Mouse (Mus musculus) B cell, adult 2 months (primary cell): ENCODE measurements around the gene Ybx3.
A peak's percentile ranks its signal among the peaks of the same experiment; 100 is the strongest.

ENCODE experiments used
- DNase-seq, 2 experiments: peaks; one replicate each; pipeline ENCODE4 v3.0.0; 2022

Gene Ybx3

DNA sequence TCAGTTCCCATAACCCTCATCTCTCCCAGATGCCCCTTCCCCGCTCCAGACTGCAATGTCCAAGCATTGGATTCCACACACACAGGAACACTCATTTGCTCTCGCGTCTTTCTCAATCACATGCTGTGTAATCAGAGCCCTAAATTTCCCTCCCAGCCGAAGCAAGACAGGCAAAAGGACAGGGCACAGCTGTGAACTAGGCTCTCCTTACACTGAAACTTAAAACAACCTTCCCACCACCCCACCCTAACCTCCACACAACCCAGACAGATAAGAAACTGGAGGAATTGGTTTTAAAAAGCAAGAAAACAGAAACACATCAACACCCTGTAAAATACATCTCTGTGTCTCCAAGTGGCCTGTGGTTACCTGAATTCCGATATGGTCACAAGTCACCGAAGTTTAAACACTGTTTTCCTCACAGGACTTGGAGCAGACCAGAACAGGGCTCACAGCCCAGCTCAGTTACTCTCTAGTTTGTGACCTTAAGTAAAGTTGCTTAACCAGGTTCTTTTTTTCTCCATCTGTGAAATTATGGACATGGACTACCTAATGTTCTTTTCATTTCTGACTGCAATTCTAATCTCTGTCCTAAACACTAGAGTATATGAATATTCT lies 4.5 kb downstream of the Ybx3 start:
- no peak for DNase-seq

DNA sequence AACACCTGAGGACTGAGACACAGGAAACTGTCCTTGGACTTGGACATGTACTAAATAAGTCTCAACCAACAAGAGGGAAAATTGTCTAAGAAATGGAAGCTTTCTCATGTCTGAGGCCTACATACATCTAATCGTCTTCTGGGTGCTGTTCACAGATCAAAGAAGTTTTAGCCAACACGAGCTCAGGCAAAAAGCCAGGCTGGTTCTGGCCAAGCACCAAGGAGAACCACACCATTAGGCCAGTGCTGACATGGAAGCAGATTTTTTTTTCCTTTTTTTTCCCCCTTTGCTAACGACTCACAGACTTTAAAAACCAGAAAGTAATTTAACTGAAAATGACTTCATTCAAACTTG lies 5.3 kb downstream of the Ybx3 start:
- no peak for DNase-seq

DNA sequence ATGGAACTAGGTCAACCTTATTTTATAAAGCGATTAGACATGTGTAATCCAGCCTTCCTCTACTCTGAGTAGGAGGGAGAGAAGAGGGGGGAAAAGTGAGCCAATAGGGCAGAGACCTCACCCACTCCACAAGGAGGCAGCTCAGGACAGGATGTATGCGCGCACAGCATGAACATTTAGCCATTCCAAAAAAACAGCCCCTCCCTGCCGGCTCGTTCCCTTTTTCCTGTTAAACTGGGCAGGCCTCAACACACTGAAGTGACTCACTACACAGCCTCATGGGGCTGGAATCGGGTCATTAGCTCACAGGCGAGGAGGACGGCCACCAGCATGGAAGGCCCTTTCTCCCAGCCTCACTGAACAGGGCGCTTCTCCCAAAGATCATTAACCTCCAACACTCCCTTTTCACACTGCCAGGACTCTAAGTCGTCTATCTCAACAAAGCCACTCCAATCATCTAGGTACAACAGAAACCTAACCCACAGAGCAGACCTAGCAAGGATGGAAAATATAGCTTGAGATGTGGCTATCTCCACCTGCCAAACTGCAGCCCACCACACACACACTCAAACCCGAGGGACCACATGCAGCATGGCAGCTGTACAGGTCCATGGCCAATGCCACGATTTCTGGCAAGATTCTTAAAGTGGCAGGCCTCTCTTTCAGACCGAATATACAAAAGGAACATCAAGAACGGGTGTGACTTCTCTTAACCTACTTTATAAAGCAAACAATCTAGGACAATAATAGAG lies 5.9 kb downstream of the Ybx3 start:
- DNase-seq: no peak

DNA sequence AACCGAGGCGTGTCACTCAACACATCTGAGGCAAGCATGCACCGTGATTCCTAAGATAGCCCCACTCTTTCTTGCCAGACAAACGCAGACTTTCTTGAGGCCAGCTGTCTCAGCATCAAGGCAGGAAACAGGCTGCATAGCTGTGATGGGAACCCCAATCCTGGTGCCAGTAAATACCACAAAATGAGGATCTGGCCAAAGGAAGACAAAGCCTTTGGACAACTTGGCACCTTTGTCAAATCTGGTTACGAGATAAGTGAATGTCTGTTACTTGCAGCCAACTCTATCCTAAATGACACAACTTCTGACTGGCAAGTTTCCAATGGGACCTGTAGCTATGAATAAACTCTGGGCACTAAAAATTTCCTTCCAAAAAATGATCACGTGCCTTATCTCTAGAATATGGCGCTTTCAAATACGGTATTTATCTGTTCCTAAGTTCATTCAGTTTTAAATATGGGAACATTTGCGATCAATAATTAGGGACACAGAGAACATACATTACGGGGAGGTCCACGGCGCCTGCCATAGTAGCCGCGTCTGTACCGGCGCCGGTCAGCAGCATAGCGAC lies 9.3 kb downstream of the Ybx3 start:
- no peak for DNase-seq

GRCm38 (mm10) chr6:131377378-131377777 lies 10.9 kb downstream of the Ybx3 start:
- DNase-seq: no peak

DNA sequence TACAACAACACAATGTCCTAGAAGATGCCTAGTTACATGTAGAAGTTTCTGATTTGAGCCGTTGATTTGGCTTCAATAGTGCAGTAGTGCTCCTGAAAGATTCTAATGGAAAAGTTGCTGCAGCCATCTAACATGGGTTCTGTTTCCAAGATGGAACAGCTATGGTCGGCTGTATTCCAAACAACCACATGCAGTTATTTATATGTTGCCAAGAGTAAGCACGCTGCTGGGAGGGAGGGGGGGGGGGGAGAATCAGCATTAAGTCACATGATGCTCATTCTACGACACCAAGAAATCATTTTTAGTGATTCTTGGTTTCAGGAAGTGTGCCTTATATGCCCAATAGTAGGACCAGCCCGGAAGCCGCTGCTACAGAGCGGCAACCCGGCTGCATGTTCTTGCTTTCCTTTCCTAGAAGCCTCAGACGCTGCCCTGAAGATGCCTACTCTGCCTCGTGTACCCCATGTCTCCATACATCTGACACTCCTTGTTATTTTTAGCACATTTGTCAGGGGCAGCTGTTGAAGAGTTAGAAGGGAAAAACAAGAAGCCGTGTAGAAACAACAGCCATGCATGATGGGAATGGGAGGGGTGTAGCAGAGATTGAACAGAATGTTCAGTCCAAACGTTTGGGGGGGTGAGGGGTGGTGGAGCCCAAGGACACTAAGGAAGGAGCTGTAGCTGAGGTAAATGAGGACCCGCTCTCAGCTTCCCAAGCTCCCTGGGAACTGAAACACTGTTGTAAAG lies 13.5 kb downstream of the Ybx3 start:
- DNase-seq: no peak

- DNase-seq: no peak
These were observed 15.1 kb downstream of the Ybx3 start for GRCm38 (mm10) chr6:131373160-131373559.

DNA sequence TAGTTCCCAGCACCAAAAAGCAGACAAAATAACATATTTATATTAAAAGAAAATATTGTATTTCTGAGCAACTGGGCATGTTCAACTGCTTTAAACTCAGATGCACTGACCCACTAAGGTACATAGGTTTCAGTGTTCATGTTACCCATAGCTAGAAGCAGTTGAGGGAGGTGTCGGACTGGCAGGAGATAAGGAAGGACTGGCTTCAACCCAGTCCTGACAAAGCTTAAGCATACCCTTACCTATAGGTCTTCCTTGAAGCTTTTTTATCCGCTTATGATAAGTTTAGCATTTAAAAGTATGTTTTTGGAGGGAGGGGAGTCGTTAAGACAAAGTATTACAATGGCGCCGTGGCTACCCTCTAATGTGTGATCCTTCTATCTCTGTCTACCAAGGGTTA lies 17.5 kb downstream of the Ybx3 start:
- DNase-seq: no peak

DNA sequence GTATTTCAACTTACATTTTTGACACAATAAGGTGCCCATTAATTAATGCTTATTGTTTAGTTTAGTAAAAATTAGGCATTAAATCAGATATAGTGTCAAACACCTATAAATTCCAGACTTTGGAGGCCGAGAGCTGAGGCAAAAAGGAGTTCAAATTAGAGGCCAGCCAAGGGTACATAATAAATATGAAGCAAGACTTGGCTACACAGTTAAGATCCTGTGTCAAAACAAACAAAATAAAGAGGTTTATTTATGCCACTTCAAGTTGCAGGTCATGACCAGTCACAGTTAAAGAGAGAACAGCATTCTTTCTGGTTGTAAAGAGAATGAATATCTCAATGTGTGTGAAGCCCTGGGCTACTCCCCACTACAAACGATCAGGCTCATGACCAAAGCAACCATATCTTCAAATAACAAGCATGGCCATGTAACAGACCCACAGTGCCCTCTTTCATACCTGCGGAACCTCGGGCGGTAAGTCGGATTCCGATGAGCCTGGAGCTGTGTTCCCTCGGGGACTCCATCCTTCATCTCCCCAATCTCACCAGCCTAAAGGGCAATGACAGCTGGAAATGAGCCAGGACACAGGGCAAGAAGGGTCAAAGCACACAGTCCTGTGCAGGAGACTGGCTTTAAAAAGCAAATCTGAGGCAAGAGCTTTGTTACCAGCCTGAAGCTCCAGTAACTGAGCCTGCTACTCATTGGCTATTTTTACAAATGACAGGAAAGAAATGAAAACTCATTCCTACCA lies 18.2 kb downstream of the Ybx3 start:
- no peak for DNase-seq

GRCm38 (mm10) chr6:131367101-131367500 lies 21.2 kb downstream of the Ybx3 start:
- peak in 1 of 2 experiments; percentile 12 for DNase-seq

GRCm38 (mm10) chr6:131364353-131364752 lies 23.9 kb downstream of the Ybx3 start:
- no peak for DNase-seq

DNA sequence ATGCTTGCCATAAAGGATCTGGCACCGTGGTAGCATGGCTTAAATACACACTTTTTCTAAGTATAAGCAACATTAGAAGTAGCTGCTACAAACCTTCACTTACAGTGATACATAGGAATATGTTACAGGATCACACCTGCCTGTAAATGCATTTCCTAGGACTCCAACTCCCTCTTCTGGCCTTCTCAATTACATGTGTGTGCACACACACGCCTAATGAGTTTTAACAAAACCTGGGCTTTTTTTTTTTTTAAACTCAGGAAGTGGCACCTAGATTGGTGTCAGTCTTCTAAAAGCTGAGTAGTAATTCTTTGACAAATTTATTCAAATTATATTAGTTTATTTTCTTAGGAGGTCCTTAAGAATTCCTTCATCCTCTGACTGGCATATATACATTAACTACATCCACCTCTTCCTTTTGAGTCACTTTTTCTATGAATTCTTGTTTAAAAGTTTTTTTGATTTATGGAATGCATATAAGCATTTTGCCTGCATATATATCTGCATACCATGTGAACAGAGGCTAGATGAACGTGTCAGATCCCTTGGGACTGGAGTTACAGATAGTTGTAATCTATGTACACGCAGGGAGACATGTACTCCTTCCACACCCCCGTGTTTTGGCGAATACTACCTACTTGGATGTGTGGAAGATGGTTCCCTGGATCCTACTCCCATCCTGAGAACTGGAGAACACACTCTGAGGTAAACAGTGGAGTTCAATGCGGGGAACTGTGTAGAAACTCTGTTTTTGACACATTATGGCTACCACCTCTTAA lies 25.1 kb downstream of the Ybx3 start:
- no peak for DNase-seq

DNA sequence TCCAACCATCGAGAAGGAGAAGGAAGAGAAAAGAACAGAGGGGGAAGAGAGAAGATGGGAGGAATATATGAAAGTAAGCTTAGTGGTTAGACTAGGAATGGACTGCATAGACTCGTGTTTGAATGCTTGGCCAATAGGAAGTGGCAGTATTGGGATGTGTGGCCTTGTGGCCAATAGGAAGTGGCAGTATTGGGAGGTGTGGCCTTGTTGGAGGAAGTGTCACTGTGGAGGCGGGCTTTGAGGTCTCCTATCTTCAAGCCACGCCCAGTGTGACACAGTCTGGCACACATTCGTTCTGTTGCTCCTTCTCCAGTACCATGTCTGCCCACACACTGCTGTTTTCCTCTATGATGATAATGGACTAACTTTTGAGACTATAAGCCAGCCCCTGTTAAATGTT lies 27.6 kb downstream of the Ybx3 start:
- DNase-seq: peak; percentile 40 to 48

DNA sequence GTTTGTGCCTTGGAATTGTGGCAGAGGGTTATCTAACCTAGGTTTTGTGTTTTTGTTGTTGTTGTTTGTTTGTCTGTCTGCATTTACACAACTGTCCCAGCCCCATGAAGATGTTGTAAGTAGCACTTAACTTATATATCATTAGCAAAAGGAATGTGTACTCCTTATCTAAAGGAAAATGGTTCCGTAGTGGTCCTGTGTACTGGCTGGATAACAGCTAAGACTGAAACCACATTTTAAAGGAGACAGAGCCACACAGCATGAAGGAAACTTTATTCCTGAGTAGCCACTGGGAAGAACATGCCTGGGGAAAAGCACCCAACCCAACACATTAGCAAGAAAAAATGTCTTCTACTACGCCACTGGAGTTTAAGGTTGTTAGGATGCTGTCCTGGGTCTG lies 28.7 kb downstream of the Ybx3 start:
- DNase-seq: no peak

DNA sequence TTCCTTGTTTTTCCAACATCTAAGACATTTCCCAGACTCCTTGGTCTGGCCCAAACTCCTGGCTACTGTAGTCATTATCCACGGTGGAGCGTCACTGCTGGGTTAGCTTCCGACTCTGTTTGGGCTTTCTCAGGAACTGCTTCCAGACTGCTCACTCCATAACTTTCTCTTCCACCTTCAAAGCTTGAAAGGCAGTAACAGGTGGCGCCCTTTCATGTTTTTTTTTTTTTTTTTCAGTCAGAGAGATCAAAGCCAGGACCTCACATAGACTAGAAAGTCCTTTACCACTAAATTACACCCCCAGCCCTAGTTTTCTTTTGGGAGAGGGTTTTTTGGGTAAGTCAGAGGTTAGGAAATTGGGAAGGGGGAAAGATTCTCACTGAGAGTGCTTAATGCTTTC lies 33.4 kb downstream of the Ybx3 start:
- DNase-seq: no peak

- DNase-seq: peak; percentile 58 to 64
These were observed 34.8 kb downstream of the Ybx3 start, which contains the start of gene Styk1 for GRCm38 (mm10) chr6:131353352-131353919. Gene Styk1, minus strand, starts transcription at chr6:131353597.

DNA sequence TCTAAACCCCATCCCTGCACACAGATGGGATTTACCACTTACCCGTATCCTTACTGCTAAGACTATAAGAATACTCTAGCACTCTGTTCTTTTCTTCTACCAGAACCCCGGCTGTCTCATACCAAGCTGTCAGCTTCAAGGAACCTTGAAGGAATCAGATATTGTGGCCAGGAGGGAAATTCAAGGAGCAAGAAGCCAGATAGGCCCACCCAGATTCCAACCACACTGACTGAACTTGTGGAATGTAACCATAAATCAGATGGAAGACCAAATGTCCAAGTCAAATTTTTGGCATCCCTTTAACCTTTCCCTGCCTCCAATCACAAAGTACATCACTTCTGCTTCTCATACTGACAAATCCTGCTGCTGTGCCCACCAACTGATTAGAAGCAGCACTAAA lies 41.2 kb downstream of the Ybx3 start:
- DNase-seq: no peak

- no peak for DNase-seq
These were observed 43.9 kb downstream of the Ybx3 start for GRCm38 (mm10) chr6:131344346-131344745.

DNA sequence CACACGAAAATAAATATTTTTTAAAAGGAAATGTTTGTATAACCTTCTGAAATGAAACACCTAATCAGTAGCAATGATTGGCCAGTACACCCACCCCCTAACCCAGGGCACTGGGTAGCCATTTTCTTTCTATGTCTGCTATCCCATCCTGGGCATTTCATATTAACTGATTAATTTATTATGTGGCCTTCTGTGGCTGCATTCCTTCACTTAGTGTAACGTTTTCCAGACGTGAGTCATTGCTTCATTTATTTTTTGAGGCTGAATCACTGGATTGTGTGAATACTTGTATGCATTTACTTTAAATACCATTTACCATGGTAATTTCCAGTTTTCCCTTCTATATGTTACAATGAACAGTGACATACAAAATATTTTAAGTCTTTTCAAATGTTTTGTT lies 48.2 kb downstream of the Ybx3 start:
- no peak for DNase-seq

- no peak for DNase-seq
These were observed 49.0 kb downstream of the Ybx3 start for GRCm38 (mm10) chr6:131339309-131339708.

DNA sequence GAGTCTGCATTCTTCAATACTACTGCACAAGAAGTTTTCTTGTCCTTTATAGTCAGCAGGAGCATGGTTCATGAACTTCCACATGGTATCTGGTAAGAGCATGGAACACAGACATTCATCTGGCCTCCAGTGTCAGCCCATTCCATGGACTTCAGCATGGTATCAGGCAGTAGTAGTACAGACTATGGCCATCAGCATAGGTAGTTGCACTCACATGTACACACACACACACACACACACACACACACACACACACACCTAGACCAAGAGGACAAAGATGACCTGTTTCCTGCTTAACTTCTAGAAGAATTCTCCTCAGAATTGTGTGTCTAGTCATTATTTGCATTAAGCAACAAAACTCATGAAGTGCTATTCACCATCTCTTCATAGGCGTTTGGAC lies 49.5 kb downstream of the Ybx3 start:
- no peak for DNase-seq

GRCm38 (mm10) chr6:131327076-131327475 lies 61.2 kb downstream of the Ybx3 start:
- DNase-seq: no peak
